Mouse (Mus musculus) liver, adult 2 months (tissue): ENCODE data around the gene Agap1.

Source experiments
- CTCF ChIP-seq: fragments of 200-500 bp; IDR thresholded peaks from 2 replicates; pipeline ENCODE4 v1.5.1; 2011; ENCODE audit warnings: low read depth, low read length, control low read depth
- POLR2A ChIP-seq: fragments of 200-500 bp; IDR thresholded peaks from 2 replicates; pipeline ENCODE4 v1.6.1; 2011; ENCODE audit warnings: low read length, control low read depth; ENCODE audit not compliant: insufficient read depth; ENCODE audit errors: extremely low read depth

DNA sequence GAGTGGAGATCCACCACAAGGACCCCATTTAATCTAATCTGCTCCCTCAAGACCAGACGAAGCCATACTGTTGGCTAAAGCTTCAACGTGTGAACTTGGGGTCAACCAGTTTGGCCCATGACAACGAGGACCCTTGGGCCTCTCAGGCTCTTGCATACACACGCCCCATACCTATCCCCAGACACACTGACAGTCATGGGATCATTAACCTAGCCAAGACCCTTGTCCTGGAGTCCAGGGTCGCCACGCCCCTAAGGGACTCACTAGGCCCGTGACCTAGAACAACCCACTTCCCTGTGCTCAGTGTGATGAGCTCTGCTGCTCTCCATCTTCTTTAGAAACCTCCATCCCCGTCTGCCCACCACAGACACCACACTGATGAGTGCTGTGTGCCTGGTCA is 429.7 kb downstream of the Agap1 start:
- TF ChIP-seq CTCF: no peak
- TF ChIP-seq POLR2A: no peak
